Mouse (Mus musculus): ENCODE measurements around the gene Zdhhc8.
A peak's percentile ranks its signal among the peaks of the same experiment; 100 is the strongest.

The Zdhhc8 gene

DNA sequence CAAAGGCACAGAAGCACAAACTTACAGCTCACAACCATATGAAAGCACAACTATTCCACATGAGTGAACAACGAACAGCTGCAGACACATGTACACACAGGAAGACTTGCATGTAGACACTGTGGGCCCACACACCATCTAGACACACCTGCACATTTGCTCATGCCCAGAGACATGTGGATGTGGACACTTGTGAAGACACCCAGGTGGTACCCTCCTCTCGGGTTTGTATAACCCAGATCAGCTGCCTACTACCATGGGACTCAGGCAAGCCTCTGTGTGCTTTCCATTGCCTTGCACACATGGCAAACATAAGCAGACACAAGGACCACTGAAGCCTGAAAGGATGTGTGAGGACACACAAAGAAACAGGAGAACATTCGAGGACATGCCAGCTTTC, 3.9 kb downstream of the Zdhhc8 start:
- no peak for DNase-seq (ENCODE audit: low read depth, low spot score)

DNA sequence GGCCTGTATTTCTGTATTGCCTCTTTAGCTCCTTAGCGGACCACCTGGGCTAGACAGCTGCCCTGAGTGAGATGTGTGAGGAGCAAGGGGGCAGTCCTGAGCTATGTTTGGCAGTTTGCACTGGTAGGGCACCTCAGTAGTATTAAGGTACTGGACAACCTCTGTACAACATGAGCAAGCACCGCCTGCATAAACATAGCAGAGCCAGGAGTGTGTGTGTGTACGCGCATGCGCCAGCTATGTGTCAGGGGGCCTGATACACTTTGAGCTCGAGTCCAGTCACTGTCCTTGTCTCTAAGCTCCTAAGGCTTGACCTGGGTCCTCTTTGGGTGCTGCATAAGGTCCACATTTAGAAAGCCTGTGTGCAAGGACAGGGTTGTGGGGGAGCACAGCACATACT, 4.3 kb downstream of the Zdhhc8 start:
- DNase-seq (ENCODE audit: low read depth, low spot score) = no peak

DNA sequence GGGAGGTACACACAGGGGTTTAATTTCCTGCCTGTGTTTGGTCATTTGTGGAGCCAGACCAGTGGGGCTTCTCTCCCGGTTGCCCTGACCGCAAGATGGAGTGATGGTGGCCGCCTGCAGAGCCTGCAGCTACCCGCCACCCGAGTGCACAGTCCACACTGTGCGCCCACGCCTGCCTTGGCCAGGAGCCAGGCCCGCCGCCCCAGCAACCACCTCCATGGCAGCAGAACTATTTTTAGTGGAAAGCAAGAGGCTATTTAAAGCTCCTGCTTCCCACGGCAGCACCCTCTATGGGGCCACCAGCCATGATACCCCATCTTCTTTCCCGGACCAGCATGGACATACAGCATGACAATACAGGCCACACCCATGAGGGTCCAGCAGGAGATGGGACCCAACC, 5.3 kb downstream of the Zdhhc8 start:
- no peak for DNase-seq (ENCODE audit: low read depth, low spot score)

GRCm38 (mm10) chr16:18228856-18229255, 6.1 kb downstream of the Zdhhc8 start:
- DNase-seq (ENCODE audit: low read depth, low spot score) = no peak

- DNase-seq (ENCODE audit: low read depth, low spot score) = no peak
These were observed 7.0 kb downstream of the Zdhhc8 start for GRCm38 (mm10) chr16:18227897-18228422.

- DNase-seq (ENCODE audit: low read depth, low spot score) = no peak
These were observed 7.7 kb downstream of the Zdhhc8 start for GRCm38 (mm10) chr16:18227187-18227586.

- DNase-seq (ENCODE audit: low read depth, low spot score) = no peak
These were observed 12.7 kb downstream of the Zdhhc8 start for GRCm38 (mm10) chr16:18222188-18222587.

DNA sequence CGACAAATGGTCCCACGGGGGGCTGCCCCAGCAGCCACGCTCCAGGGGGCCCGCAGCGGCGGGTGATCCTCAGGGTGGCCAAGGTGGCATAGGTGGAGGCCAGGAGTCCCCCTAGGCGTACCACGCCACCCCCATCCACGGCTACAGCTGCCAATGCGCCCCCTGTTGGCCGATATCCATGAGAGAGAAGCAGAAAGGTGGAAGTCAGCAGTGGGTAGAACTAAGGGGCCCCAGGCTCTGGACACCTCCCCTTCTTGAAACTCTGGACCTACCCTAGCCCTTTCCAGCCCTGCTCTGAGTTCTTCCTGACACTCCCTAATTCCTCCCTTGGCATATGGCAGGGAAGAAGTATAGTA, 13.4 kb downstream of the Zdhhc8 start:
- no peak for DNase-seq (ENCODE audit: low read depth, low spot score)

- DNase-seq (ENCODE audit: low read depth, low spot score) = no peak
These were observed 13.9 kb downstream of the Zdhhc8 start for GRCm38 (mm10) chr16:18220856-18221542.

GRCm38 (mm10) chr16:18220001-18220400, 14.9 kb downstream of the Zdhhc8 start:
- no peak for DNase-seq (ENCODE audit: low read depth, low spot score)

DNA sequence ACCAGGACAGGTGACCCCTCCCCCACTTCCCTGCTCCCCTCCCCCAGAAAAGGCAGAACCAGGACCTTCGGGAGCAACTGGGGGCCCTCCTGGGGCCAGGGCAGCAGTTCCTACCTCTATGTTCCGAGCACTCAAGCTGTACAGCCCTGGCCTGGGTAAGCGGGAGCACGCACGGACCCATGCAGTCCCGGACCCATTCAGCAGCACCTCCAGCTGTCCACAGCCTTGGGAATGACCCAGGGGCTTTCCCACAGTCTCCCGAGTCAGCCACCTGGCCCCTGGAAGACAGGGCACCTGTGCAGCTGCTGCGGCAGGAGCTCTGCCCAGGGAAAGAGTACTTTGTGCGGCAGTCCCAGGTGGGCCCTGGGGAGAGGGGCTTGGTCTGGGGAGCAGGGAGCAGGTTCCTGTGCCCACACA, 16.3 kb downstream of the Zdhhc8 start:
- no peak for DNase-seq (ENCODE audit: low read depth, low spot score)

DNA sequence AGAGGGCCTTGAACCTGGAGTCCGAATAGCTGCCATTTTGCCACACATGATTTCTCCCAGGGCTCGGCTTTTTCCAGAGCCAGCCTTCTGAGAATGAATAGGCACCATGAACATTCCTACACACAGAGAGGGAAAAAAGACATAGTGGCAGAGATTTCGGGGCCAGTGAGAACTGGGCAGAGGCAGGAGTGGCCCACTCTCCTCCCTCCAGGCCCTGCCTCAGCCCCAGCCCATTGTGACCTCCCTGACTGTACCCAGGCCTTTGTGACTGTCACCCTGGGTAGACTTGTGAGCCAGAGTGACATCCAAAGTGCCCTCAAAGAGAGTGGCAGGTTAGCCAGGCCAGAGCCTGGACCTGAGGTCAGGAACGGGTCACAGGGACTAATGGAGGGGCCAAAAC, 17.4 kb downstream of the Zdhhc8 start, which contains the start of gene Ccdc188:
Ccdc188 (plus strand) TSS at position 301 of the 400 bp plus-strand sequence.
- no peak for DNase-seq (ENCODE audit: low read depth, low spot score)

DNA sequence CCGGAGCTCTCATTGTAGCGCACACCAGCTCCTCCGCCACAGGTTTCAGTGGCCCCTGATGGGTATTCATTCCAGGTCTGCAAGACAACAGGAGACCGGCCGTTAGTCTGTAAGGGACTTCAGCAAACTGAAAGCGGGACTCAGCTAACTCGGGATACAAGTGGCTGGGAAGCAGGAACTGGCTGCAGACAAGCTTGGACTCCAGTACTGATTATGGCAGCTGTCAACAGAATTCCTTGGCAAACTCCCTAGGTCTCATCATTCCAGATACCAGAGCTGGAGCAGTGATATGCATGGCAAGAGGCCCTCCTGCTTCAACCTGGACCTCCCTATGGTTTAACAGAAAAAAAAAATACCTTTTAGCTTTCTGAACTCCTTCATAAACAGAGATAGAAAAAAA, 20.1 kb downstream of the Zdhhc8 start:
- no peak for DNase-seq (ENCODE audit: low read depth, low spot score)

DNA sequence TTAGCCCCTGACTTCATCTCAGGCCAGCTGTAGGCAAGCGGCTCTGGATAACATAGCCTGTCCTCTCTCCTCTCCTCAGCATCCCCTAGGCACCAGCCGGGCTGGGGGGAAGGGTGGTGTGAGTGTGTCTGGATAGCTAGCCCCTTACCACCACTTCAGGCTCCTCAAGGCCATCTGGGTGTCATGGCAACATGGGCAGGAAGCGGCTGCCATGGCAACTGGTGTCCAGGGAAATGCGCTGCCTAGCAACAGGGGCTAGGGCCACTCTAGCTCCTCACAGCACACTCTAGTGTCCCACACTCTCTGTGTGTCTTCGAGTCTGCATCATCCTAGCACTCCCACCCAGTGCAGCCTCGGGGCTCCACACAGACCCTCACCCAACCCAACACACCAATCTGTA, 21.2 kb downstream of the Zdhhc8 start:
- peak; percentile 90 for DNase-seq (ENCODE audit: low read depth, low spot score)

- peak; percentile 88 for DNase-seq (ENCODE audit: low read depth, low spot score)
These were observed 23.3 kb downstream of the Zdhhc8 start for GRCm38 (mm10) chr16:18211417-18212171.

DNA sequence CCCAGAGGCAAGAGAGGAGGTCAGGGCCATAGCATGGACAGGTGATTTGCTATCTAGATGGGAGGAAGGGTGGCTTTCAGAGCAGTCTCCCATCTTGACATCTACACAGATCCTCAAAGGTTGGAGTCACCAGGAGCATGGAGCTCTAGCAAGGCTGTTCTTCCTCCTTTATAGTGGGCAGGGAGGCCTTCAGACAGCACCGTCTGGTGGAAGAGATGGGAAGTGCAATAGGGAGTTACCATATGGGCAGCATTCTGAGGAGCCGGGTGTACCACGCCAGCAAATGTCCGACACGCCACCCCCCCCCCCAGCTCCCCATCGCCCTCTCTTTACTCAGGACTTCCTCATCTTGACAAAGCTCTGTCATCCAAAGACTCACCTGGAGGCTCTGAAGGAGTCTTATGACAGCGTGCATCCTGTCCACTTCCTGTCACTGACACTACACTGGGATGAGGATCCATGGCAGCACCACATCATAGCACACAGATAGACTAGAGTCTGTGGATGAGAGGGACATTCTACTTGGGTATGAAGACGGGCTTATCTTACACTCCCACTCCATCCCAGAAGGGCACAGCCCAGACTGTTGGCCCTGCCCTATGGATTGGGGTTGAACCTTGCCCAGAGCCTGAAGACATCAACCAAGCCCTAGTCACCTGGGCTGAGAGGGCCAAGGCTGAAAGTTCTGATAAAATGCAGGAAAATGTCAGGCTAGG, 24.1 kb downstream of the Zdhhc8 start:
- DNase-seq (ENCODE audit: low read depth, low spot score) = peak; percentile 70

DNA sequence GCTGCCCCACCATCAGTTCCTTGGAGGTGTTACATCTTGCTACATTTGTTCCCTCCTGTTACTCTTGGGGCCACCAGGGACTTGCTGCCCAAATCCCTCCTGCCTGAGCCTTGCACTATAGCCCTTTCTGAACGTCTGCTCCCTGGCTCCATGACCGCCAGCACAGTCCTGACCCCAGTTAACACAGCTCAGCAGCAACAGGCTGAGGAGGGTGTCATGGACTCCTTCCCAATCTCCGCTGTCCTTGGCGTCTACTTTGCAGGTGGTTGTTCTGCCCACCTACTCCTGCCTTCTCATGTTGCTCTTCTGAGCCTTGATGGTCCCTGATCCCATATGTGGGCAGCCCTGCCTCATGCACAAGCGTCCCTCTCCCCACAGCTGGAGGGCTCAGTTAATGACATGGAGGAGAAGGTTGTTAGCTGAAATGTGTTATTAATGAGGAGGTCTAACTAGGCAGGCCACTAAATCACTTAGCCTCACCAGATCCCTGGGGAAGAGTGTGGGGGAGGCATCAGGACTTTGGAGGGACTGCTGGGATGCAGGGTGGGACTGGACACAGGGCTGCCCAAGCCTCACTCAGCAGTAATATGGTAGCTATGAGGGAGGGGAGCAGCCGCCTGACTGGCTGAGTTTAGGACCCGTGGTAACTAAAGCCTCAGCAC, 31.4 kb downstream of the Zdhhc8 start:
- peak; percentile 57 for DNase-seq (ENCODE audit: low read depth, low spot score)

DNA sequence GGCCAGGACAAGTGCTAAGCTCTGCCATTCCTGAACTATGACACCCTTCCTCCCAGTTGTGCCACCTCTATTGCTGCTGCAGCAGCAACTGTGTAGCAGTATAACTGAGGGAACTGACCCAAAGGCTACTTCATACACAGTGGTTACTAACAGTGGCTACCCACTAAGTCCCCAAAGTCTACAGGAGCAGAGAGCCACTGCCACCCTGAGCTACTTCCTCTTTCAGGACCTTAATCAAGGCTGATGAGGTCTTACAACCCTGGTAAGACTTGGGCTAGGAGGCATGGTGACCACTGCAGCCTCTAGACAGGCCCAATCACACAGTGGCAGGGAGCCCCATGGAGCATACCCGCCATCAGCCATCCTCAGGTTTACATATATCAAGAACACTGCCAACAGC, 32.9 kb downstream of the Zdhhc8 start:
- DNase-seq (ENCODE audit: low read depth, low spot score) = no peak

DNA sequence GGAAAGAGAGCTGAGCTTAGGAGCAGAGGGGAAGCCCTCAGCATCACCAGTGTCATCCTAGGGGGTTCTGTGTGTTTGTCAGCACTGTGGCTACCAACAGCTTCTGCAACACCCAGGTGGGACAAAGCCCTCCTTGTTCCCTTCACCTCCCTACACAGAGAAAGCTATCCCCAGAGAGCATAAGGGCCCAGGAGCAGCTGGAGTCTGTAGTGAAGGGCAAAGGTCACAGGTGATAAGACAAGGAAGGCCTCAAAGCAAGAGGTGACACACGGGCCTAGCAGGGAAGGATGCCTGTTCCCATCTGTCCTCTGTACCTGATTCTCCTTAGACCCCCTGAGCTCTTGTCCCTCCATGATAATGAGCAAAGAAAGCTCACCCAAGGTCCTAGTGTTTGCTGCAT, 33.3 kb downstream of the Zdhhc8 start:
- no peak for DNase-seq (ENCODE audit: low read depth, low spot score)

DNA sequence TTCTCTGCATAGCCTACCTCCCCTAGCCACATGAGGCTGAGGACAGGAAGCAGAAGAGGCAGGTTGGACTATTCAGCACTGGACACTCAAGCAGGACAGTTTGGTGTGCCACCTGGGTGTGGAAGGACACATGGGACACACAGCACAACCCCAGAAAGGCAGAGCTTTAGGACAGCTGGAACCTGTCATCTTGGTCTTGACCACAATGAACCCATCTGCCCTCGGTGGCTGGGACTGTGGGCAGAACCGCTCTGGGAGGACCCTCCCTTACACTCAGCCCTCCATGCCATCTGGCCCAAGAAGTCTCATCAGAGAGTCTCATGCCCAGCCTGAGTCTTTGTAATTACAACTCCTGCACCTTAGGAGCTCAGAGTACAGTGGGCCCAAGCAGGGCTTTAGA, 34.9 kb downstream of the Zdhhc8 start:
- DNase-seq (ENCODE audit: low read depth, low spot score) = no peak

- DNase-seq (ENCODE audit: low read depth, low spot score) = no peak
These were observed 36.4 kb downstream of the Zdhhc8 start for GRCm38 (mm10) chr16:18198365-18199098.

All from mesoderm, embryonic 11.5 days (tissue).